Mouse (Mus musculus) cortical plate, adult 2 months (tissue): ENCODE measurements around the gene Cd207.

Source experiments
- CTCF ChIP-seq: fragments of 200-500 bp; IDR thresholded peaks from 2 replicates; pipeline ENCODE4 v1.5.1; 2011; ENCODE audit warnings: mild to moderate bottlenecking, control low read depth, low read length; ENCODE audit not compliant: insufficient read depth; ENCODE audit errors: extremely low read depth
- POLR2A ChIP-seq: fragments of 200-500 bp; IDR thresholded peaks from 2 replicates; pipeline ENCODE4 v1.6.1; 2011; ENCODE audit warnings: mild to moderate bottlenecking, low read length, control low read depth; ENCODE audit not compliant: insufficient read depth; ENCODE audit errors: extremely low read depth

- TF ChIP-seq POLR2A (no peak), CTCF (no peak)
Measured at GRCm38 (mm10) chr6:83692962-83693361, 15.3 kb upstream of the Cd207 start.
